Mouse (Mus musculus): ENCODE measurements at regions not wholly inside any gene's neighbourhood (a gene's known extent, or its start where the extent isn't known, plus 50 kb on each side); places are given as distances from the start of the nearest gene placed in this dataset.
A peak's percentile ranks its signal among the peaks of the same experiment; 100 is the strongest.

- no peak for ATAC-seq (replicated peaks; ENCODE audit: low FRiP score, poor library complexity, severe bottlenecking)
Observed at GRCm38 (mm10) chr15:102776218-102776850, 54.4 kb upstream of the Calcoco1 start.

GRCm38 (mm10) chr15:102780626-102781025 lies 58.6 kb upstream of the Calcoco1 start:
- ATAC-seq (replicated peaks; ENCODE audit: low FRiP score, poor library complexity, severe bottlenecking) = no peak

- ATAC-seq (replicated peaks; ENCODE audit: low FRiP score, poor library complexity, severe bottlenecking) = no peak
Observed at GRCm38 (mm10) chr15:102782988-102783799, 61.2 kb upstream of the Calcoco1 start.

GRCm38 (mm10) chr15:102785055-102785820 lies 63.3 kb upstream of the Calcoco1 start:
- ATAC-seq (replicated peaks; ENCODE audit: low FRiP score, poor library complexity, severe bottlenecking) = 0 out of 2 replicates have a peak, but pooled peaks have one; percentile 50

- ATAC-seq (replicated peaks; ENCODE audit: low FRiP score, poor library complexity, severe bottlenecking) = no peak
Observed at GRCm38 (mm10) chr15:102788846-102789518, 67.0 kb upstream of the Calcoco1 start.

- ATAC-seq (replicated peaks; ENCODE audit: low FRiP score, poor library complexity, severe bottlenecking) = no peak
Observed at GRCm38 (mm10) chr15:102797020-102797618, 75.1 kb upstream of the Calcoco1 start.

- no peak for ATAC-seq (replicated peaks; ENCODE audit: low FRiP score, poor library complexity, severe bottlenecking)
Observed at GRCm38 (mm10) chr15:102800049-102800448, 78.1 kb upstream of the Calcoco1 start.

- no peak for ATAC-seq (replicated peaks; ENCODE audit: low FRiP score, poor library complexity, severe bottlenecking)
Observed at GRCm38 (mm10) chr15:102802265-102802813, 80.4 kb upstream of the Calcoco1 start.

GRCm38 (mm10) chr15:102807353-102807752 lies 85.4 kb upstream of the Calcoco1 start:
- no peak for ATAC-seq (replicated peaks; ENCODE audit: low FRiP score, poor library complexity, severe bottlenecking)

GRCm38 (mm10) chr15:102819181-102819580 lies 97.2 kb upstream of the Calcoco1 start:
- no peak for ATAC-seq (replicated peaks; ENCODE audit: low FRiP score, poor library complexity, severe bottlenecking)

GRCm38 (mm10) chr15:102839688-102840087 lies 81.2 kb upstream of the Hoxc13 start:
- no peak for ATAC-seq (replicated peaks; ENCODE audit: low FRiP score, poor library complexity, severe bottlenecking)

GRCm38 (mm10) chr15:102862374-102862773 lies 58.5 kb upstream of the Hoxc13 start:
- ATAC-seq (replicated peaks; ENCODE audit: low FRiP score, poor library complexity, severe bottlenecking) = no peak

GRCm38 (mm10) chr15:102866788-102867187 lies 54.1 kb upstream of the Hoxc13 start:
- ATAC-seq (replicated peaks; ENCODE audit: low FRiP score, poor library complexity, severe bottlenecking) = no peak

All from erythroblast, adult 5-6 weeks (primary cell).